Mouse (Mus musculus): ENCODE results near the gene Mon2. TPM values are rescaled to one million over a fixed set of nuclear protein-coding genes. Genes with fewer than 3 reads are reported as not detected.

The Mon2 gene
- polyA plus RNA-seq, 1 experiment from 2014 or later = 32.0 TPM

- ATAC-seq (ENCODE audit: low FRiP score, low read depth) = no peak
- Histone ChIP-seq H3K4me3 (no peak overlapping the region), H3K9me3 (no peaks in the 10 kb centered on the region), H3K4me2 (replicated peaks) (no peak overlapping the region), H3K4me1 (no peaks in the 10 kb centered on the region; the same call in 1 of the 2 replicates), H3K27ac (no peak overlapping the region), H3K27me3 (no peaks in the 10 kb centered on the region), H3K36me3 (peaks cover 67% of the 10 kb centered on the region), H3K9ac (no peak overlapping the region)
- 91% methylated on average over 20 of the region's 20 CpGs for WGBS
Observed at GRCm38 (mm10) chr10:123005237-123006185, 70.8 kb downstream of the Mon2 start.

GRCm38 (mm10) chr10:123004475-123005236 lies 71.6 kb downstream of the Mon2 start:
- H3K27me3 ChIP-seq = no peaks in the 10 kb centered on the region
- H3K4me3 ChIP-seq = no peak overlapping the region
- no peaks in the 10 kb centered on the region for H3K9me3 ChIP-seq
- peak; percentile 24; the same call in 1 of the 2 replicates for ATAC-seq (ENCODE audit: low FRiP score, low read depth)
- 77% methylated on average over 15 of the region's 15 CpGs for WGBS
- no peaks in the 10 kb centered on the region; the same call in 1 of the 2 replicates for H3K4me1 ChIP-seq
- H3K27ac ChIP-seq = no peak overlapping the region
- H3K9ac ChIP-seq = no peak overlapping the region
- peaks cover 66% of the 10 kb centered on the region for H3K36me3 ChIP-seq
- H3K4me2 ChIP-seq (replicated peaks) = no peak overlapping the region

DNA sequence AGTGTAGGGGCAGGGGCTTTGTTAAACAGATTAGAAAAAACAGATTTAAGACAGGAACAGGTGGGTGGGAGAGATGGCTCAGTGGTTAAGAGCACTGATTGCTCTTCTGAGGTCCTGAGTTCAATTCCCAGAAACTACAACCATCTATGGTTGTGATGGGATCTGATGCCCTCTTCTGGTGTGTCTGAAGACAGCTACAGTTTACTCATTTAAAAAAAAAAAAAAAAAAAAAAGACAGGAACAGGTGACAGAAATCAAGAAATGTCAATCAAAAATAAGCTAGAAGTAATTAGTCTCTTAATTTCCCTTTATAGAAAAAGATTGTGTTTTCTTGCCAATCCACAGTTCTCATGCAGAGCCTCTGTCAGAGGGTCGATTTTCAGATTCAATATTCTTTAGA lies 74.3 kb downstream of the Mon2 start:
- no peak overlapping the region for H3K9ac ChIP-seq
- H3K36me3 ChIP-seq = peaks cover 74% of the 10 kb centered on the region
- H3K4me2 ChIP-seq (replicated peaks) = no peak overlapping the region
- H3K27me3 ChIP-seq = no peaks in the 10 kb centered on the region
- H3K9me3 ChIP-seq = no peaks in the 10 kb centered on the region
- no peaks in the 10 kb centered on the region; the same call in 1 of the 2 replicates for H3K4me1 ChIP-seq
- H3K4me3 ChIP-seq = no peak overlapping the region
- no peak overlapping the region for H3K27ac ChIP-seq
- ATAC-seq (ENCODE audit: low FRiP score, low read depth) = no peak
- WGBS = 74% methylated on average over 1 of the region's 1 CpGs

DNA sequence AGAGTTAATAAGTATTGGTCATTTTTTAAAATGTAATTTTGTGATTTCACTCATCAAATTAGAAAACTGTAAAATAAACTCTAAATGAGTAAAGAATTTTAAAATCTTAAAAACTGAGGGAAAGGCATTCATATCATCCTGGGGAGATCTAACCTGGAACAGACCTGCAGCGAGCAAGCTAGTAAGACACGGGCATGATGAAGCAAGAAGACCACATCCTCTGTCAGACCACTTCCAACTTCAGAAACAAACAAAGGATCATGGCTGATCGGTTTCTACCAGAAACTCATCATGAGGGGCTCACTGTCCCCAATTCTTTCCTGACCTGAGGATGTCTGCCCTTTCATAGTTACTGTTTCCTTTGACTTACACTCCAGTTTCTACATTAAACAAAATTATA lies 74.9 kb downstream of the Mon2 start:
- H3K27me3 ChIP-seq = no peaks in the 10 kb centered on the region
- H3K27ac ChIP-seq = no peak overlapping the region
- peaks cover 80% of the 10 kb centered on the region for H3K36me3 ChIP-seq
- H3K9me3 ChIP-seq = no peaks in the 10 kb centered on the region
- 91% methylated on average over 3 of the region's 3 CpGs for WGBS
- no peak for ATAC-seq (ENCODE audit: low FRiP score, low read depth)
- no peaks in the 10 kb centered on the region; the same call in 1 of the 2 replicates for H3K4me1 ChIP-seq
- no peak overlapping the region for H3K4me3 ChIP-seq
- no peak overlapping the region for H3K4me2 ChIP-seq (replicated peaks)
- no peak overlapping the region for H3K9ac ChIP-seq

DNA sequence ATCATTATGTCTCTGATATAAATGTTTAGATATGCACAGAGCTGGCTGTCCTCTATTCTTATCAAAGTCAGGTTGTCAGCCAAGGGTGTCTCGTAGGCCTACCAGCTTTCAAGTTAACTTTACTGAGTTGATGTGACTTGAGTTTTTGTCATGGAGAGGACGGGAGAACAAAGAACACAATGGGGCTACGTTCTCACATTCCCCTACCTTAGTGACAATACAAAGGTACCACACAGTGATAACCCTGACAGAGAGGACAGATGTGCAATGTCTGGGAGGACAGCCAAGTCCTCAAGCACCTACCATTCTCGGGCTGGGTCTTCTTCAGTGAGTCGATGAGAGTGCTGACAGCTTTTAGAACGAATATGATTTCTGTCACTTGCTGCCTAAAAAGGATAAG lies 76.9 kb downstream of the Mon2 start:
- no peak for ATAC-seq (ENCODE audit: low FRiP score, low read depth)
- H3K27me3 ChIP-seq = no peaks in the 10 kb centered on the region
- WGBS = 92% methylated on average over 6 of the region's 6 CpGs
- H3K9ac ChIP-seq = no peak overlapping the region
- H3K36me3 ChIP-seq = peaks cover 90% of the 10 kb centered on the region
- no peak overlapping the region for H3K27ac ChIP-seq
- no peaks in the 10 kb centered on the region for H3K4me1 ChIP-seq
- H3K4me2 ChIP-seq (replicated peaks) = no peak overlapping the region
- H3K9me3 ChIP-seq = no peaks in the 10 kb centered on the region
- no peak overlapping the region for H3K4me3 ChIP-seq

GRCm38 (mm10) chr10:122997852-122998251 lies 78.5 kb downstream of the Mon2 start:
- Histone ChIP-seq H3K4me2 (replicated peaks) (no peak overlapping the region), H3K27ac (no peak overlapping the region), H3K9me3 (no peaks in the 10 kb centered on the region), H3K36me3 (peaks cover 83% of the 10 kb centered on the region), H3K4me1 (no peaks in the 10 kb centered on the region), H3K4me3 (no peak overlapping the region), H3K27me3 (no peaks in the 10 kb centered on the region), H3K9ac (no peak overlapping the region)
- WGBS = 91% methylated on average over 2 of the region's 2 CpGs
- ATAC-seq (ENCODE audit: low FRiP score, low read depth) = no peak

DNA sequence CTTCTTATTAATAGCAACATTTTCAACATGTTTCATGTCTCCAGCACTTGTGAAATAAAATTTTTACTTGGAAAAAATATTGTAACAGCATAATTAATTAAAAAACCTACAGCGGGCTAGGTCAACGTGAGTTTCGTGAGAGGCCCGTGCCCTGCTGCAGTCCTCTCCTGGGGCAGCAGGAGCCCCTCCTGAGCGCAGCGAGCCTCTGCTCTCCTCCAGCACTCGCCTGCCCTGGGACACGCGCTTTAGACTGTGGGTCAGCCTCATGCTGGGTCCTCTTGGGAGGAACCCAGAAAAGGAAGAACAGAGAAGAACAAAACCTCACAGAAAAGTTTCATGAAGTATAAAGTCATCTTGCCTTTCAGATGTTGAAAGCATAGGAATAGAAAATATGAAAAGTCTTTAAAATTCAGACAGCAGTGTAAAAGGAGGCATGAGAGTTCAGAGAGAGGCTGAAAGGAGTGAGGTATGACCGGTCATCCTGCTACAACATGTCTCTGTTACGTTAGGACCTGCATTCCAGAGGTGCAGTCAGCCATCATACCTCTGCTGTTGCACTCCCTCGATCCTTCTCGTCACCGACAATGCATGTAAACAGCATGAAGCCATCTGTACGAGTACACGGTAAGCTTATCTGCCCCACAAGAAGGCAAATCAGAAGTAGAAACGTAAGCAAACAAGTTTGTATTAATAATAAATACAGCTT lies 81.8 kb downstream of the Mon2 start:
- Histone ChIP-seq H3K4me3 (no peak overlapping the region), H3K9me3 (no peaks in the 10 kb centered on the region), H3K4me1 (no peaks in the 10 kb centered on the region), H3K27ac (no peak overlapping the region), H3K27me3 (no peaks in the 10 kb centered on the region), H3K4me2 (replicated peaks) (no peak overlapping the region), H3K36me3 (peaks cover 76% of the 10 kb centered on the region), H3K9ac (no peak overlapping the region)
- ATAC-seq (ENCODE audit: low FRiP score, low read depth) = no peak
- 71% methylated on average over 17 of the region's 17 CpGs for WGBS

- WGBS = 91% methylated on average over 9 of the region's 9 CpGs
- no peak for ATAC-seq (ENCODE audit: low FRiP score, low read depth)
- Histone ChIP-seq H3K4me3 (no peak overlapping the region), H3K4me1 (peaks cover 17% of the 10 kb centered on the region), H3K9ac (no peak overlapping the region), H3K27me3 (no peaks in the 10 kb centered on the region), H3K4me2 (replicated peaks) (no peak overlapping the region), H3K27ac (no peak overlapping the region), H3K9me3 (no peaks in the 10 kb centered on the region), H3K36me3 (peaks cover 47% of the 10 kb centered on the region)
Observed at GRCm38 (mm10) chr10:122991648-122992047, 84.7 kb downstream of the Mon2 start.

DNA sequence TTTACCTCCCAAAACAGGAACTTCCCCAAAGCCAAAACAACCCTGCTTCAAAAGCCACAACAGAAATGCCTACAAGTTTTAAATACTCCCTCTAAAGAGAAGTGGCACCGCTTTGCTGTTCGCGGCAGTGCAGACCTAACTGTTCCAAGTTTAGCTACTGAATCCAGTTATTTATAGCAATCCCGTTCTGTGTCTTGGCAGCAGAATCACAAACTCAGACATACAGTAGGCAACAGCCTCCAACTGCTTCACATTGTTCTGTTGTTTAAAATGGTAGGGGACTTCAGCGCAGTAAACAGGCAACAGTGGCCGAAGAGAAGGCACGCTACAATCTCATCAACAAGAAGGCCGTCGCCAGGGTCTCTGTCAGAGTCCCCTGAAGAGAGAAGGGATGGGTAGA lies 85.3 kb downstream of the Mon2 start:
- H3K27ac ChIP-seq = no peak overlapping the region
- ATAC-seq (ENCODE audit: low FRiP score, low read depth) = no peak
- H3K36me3 ChIP-seq = peaks cover 41% of the 10 kb centered on the region
- 90% methylated on average over 9 of the region's 9 CpGs for WGBS
- peaks cover 18% of the 10 kb centered on the region for H3K4me1 ChIP-seq
- no peak overlapping the region for H3K9ac ChIP-seq
- H3K4me3 ChIP-seq = no peak overlapping the region
- H3K27me3 ChIP-seq = no peaks in the 10 kb centered on the region
- no peak overlapping the region for H3K4me2 ChIP-seq (replicated peaks)
- no peaks in the 10 kb centered on the region for H3K9me3 ChIP-seq

DNA sequence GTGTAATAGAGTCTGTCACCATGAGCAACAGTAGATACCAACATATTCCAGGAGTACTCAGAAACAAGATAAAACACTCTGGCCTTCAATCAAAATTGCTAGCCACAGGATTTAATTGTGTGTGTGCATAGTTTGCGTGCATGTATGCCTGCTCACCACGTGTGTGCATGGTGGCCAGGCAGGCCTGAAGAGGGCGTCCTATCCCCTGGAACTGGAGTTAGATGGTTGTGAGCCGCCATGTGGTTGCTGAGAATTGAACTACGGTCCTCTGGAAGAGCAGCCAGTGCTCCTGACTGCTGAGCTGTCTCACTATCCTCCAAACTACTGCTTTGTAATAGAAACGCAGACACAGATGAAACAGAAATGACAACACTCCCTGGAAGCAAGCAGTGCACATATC lies 85.7 kb downstream of the Mon2 start:
- no peak overlapping the region for H3K4me3 ChIP-seq
- ATAC-seq (ENCODE audit: low FRiP score, low read depth) = no peak
- no peaks in the 10 kb centered on the region for H3K27me3 ChIP-seq
- peaks cover 37% of the 10 kb centered on the region for H3K36me3 ChIP-seq
- H3K27ac ChIP-seq = no peak overlapping the region; the same call in 1 of the 2 replicates
- 91% methylated on average over 6 of the region's 6 CpGs for WGBS
- no peak overlapping the region for H3K9ac ChIP-seq
- no peak overlapping the region for H3K4me2 ChIP-seq (replicated peaks)
- peaks cover 18% of the 10 kb centered on the region for H3K4me1 ChIP-seq
- H3K9me3 ChIP-seq = no peaks in the 10 kb centered on the region

- H3K36me3 ChIP-seq = peaks cover 30% of the 10 kb centered on the region
- H3K27ac ChIP-seq = no peak overlapping the region
- 87% methylated on average over 9 of the region's 9 CpGs for WGBS
- H3K4me1 ChIP-seq = peaks cover 18% of the 10 kb centered on the region
- H3K4me3 ChIP-seq = no peak overlapping the region
- H3K9me3 ChIP-seq = no peaks in the 10 kb centered on the region
- no peak overlapping the region for H3K4me2 ChIP-seq (replicated peaks)
- no peak for ATAC-seq (ENCODE audit: low FRiP score, low read depth)
- no peaks in the 10 kb centered on the region for H3K27me3 ChIP-seq
- no peak overlapping the region for H3K9ac ChIP-seq
Observed at GRCm38 (mm10) chr10:122989916-122990315, 86.4 kb downstream of the Mon2 start.

DNA sequence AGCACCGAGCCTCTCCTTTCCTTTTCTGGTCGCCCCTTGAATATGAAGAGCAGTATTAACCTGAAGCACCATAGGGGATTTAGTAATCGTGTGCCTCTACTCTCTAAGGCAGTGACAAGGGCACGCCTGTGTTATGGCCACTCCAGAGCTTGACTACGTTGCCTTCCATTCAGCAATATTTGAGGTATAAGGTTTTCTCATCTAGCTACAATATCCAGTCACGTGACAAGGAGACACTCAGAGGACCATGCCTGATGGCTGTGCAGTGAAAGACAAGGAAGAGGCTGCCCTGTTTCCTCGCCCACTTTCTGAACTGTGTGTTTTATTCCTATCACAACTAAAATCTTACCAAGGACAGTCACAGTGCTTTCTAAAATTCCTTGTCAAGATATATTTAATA lies 87.9 kb downstream of the Mon2 start:
- Histone ChIP-seq H3K9ac (no peak overlapping the region), H3K4me3 (no peak overlapping the region), H3K9me3 (no peaks in the 10 kb centered on the region), H3K36me3 (peaks cover 21% of the 10 kb centered on the region), H3K27me3 (no peaks in the 10 kb centered on the region), H3K27ac (peak overlapping the region; percentile 1; the same call in 1 of the 2 replicates), H3K4me2 (replicated peaks) (no peak overlapping the region), H3K4me1 (peaks cover 21% of the 10 kb centered on the region)
- no peak for ATAC-seq (ENCODE audit: low FRiP score, low read depth)
- 72% methylated on average over 7 of the region's 7 CpGs for WGBS
